In the genomic region with DNA sequence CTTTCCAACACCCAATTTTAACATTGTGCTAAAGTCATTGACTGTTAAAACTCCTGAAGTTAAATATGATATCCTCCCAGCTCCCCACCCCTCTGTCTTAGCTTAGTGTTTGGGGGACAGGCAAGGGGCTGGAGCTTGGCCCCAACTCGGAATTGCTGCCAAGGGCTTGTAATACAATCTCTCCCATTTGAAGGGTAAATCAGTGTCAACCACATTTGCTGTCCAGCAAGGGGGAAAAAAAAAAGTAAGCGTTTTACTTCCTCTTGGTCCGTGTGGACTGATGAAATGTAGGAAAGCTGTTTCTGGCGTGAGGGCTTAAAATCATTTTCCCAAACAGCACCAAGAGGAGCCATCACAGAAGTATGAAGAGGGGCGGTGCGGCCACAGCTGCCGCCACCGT, we compare ENCODE assay signal across 8 mouse cellular contexts. TPM values are rescaled to one million over a fixed set of nuclear protein-coding genes. Genes with fewer than 3 reads are reported as not detected.
DNase-seq lines count a peak whose midpoint lies in the region; ATAC-seq and TF ChIP-seq lines count a peak whose summit lies in the region.

No protein-coding gene starts in this region.

- no peak for TF ChIP-seq CTCF in kidney, adult 2 months (conservative IDR thresholded peaks at IDR 0.05; ENCODE audit: insufficient read depth, insufficient read length, low read depth, low read length)
- TF ChIP-seq CTCF in bone marrow macrophage, adult 2 months (IDR thresholded peaks at IDR 0.05; ENCODE audit: low read depth, low read length) = no peak

- no peak overlapping the region for H3K27ac ChIP-seq in kidney, adult 2 months (ENCODE audit: insufficient read depth, low read depth, low read length)
- H3K27ac ChIP-seq in bone marrow macrophage, adult 2 months (ENCODE audit: insufficient read depth, low read depth, low read length) = peak overlapping the region; percentile 44
- H3K27ac ChIP-seq in hindbrain, embryonic 11.5 days (ENCODE audit: low read depth, low read length) = peak overlapping the region; percentile 82
- H3K27ac ChIP-seq in midbrain, embryonic 11.5 days (ENCODE audit: low read depth, low read length) = peak overlapping the region; percentile 27

- peak overlapping the region; percentile 26; the same call in 1 of the 2 replicates for H3K4me3 ChIP-seq in kidney, adult 2 months (ENCODE audit: insufficient read depth, low read depth, low read length)
- peak overlapping the region; percentile 60 for H3K4me3 ChIP-seq in bone marrow macrophage, adult 2 months (ENCODE audit: insufficient read depth, low read length)
- H3K4me3 ChIP-seq in hindbrain, embryonic 11.5 days (ENCODE audit: low read depth, low read length) = peak overlapping the region; percentile 38
- peak overlapping the region; percentile 37 for H3K4me3 ChIP-seq in midbrain, embryonic 11.5 days (ENCODE audit: low read depth, low read length)

- no peak for DNase-seq in kidney, adult 2 months
- no peak for DNase-seq in kidney, adult 8-10 months
- DNase-seq in hindbrain, embryonic 11.5 days (ENCODE audit: low spot score) = no peak
- peak; percentile 88 for DNase-seq in midbrain, embryonic 11.5 days (ENCODE audit: low spot score, missing footprints)
- no peak for DNase-seq in retina, postnatal 1 day
- DNase-seq in frontal cortex, postnatal 14 days (ENCODE audit: low spot score in 2 of 2) = no peak

- H3K9ac ChIP-seq in hindbrain, embryonic 11.5 days (ENCODE audit: low read depth, low read length) = peak overlapping the region; percentile 74
- H3K9ac ChIP-seq in midbrain, embryonic 11.5 days (ENCODE audit: low read length) = peak overlapping the region; percentile 87

- H3K36me3 ChIP-seq in kidney, adult 2 months (ENCODE audit: control insufficient read depth, insufficient read depth, low read length) = no peaks in the 10 kb centered on the region
- no peaks in the 10 kb centered on the region for H3K36me3 ChIP-seq in hindbrain, embryonic 11.5 days (ENCODE audit: control insufficient read depth, insufficient read depth, low read length)
- H3K36me3 ChIP-seq in midbrain, embryonic 11.5 days (ENCODE audit: control insufficient read depth, insufficient read depth, low read length) = no peaks in the 10 kb centered on the region

- peak overlapping the region; percentile 64 for H3K4me2 ChIP-seq in hindbrain, embryonic 11.5 days (replicated peaks; ENCODE audit: low read depth, low read length)
- peak overlapping the region; percentile 62 for H3K4me2 ChIP-seq in midbrain, embryonic 11.5 days

- no peaks in the 10 kb centered on the region for H3K4me1 ChIP-seq in kidney, adult 2 months (ENCODE audit: control insufficient read depth, insufficient read depth, low read length)
- peaks cover 10% of the 10 kb centered on the region for H3K4me1 ChIP-seq in bone marrow macrophage, adult 2 months (ENCODE audit: control insufficient read depth, insufficient read depth, low read length)
- H3K4me1 ChIP-seq in hindbrain, embryonic 11.5 days (replicated peaks; ENCODE audit: control insufficient read depth, insufficient read depth, low read length) = no peaks in the 10 kb centered on the region
- peaks cover 10% of the 10 kb centered on the region; the same call in 1 of the 2 replicates for H3K4me1 ChIP-seq in midbrain, embryonic 11.5 days (ENCODE audit: control insufficient read depth, insufficient read depth, low read length)

- ATAC-seq in hindbrain, embryonic 11.5 days (ENCODE audit: low FRiP score) = peak; percentile 22; the same call in 1 of the 2 replicates
- peak; percentile 27 for ATAC-seq in midbrain, embryonic 11.5 days (ENCODE audit: low FRiP score)
- no peak for ATAC-seq in cerebellum, adult (ENCODE audit: insufficient number of reproducible peaks, low FRiP score, low TSS enrichment)

- no peaks in the 10 kb centered on the region for H3K27me3 ChIP-seq in kidney, adult 2 months (replicated peaks; ENCODE audit: control insufficient read depth, insufficient read depth, low read length)
- H3K27me3 ChIP-seq in hindbrain, embryonic 11.5 days (ENCODE audit: control insufficient read depth, insufficient read depth, low read length) = no peaks in the 10 kb centered on the region
- H3K27me3 ChIP-seq in midbrain, embryonic 11.5 days (ENCODE audit: control insufficient read depth, insufficient read depth, low read length) = no peaks in the 10 kb centered on the region

- no peaks in the 10 kb centered on the region for H3K9me3 ChIP-seq in hindbrain, embryonic 11.5 days (ENCODE audit: control insufficient read depth, low read length)
- H3K9me3 ChIP-seq in midbrain, embryonic 11.5 days (ENCODE audit: control insufficient read depth, low read length) = no peaks in the 10 kb centered on the region

- TF ChIP-seq POLR2A in kidney, adult 2 months (IDR thresholded peaks at IDR 0.05; ENCODE audit: low read depth, low read length) = no peak
- no peak for TF ChIP-seq POLR2A in bone marrow macrophage, adult 2 months (IDR thresholded peaks at IDR 0.05; ENCODE audit: borderline replicate concordance, low read depth, low read length)

- WGBS in kidney, adult 2 months = 7% methylated on average over 8 of the region's 8 CpGs
- WGBS in hindbrain, embryonic 11.5 days = 5% methylated on average over 8 of the region's 8 CpGs
- 2% methylated on average over 8 of the region's 8 CpGs for WGBS in midbrain, embryonic 11.5 days

RNA-seq across cellular contexts. Expression of gene Fancf, which starts 16.7 kb away (rescaled TPM):
- 4.0 and 6.6 TPM in 2 replicates for polyA plus RNA-seq in kidney, adult 2 months (2012; rRNA removed)
- polyA plus RNA-seq in bone marrow macrophage, adult 2 months (2012; ENCODE audit: insufficient read depth, insufficient read length, missing spikeins) = 2.8 and 3.8 TPM in 2 replicates
- 12.1 and 14.2 TPM in 2 replicates for polyA plus RNA-seq in hindbrain, embryonic 11.5 days (2014; fragmentation: Nextera tagmentation; extraction: Ambion mirVana)
- polyA plus RNA-seq in midbrain, embryonic 11.5 days (2014; fragmentation: Nextera tagmentation; extraction: Ambion mirVana) = 14.3 and 14.4 TPM in 2 replicates

RNA-seq across cellular contexts. Expression of gene Gas2, which starts 16.9 kb away (rescaled TPM):
- 102 and 120 TPM in 2 replicates for polyA plus RNA-seq in kidney, adult 2 months (2012; rRNA removed)
- 1.4 and 2.1 TPM in 2 replicates for polyA plus RNA-seq in bone marrow macrophage, adult 2 months (2012; ENCODE audit: insufficient read depth, insufficient read length, missing spikeins)
- 41.1 and 41.7 TPM in 2 replicates for polyA plus RNA-seq in hindbrain, embryonic 11.5 days (2014; fragmentation: Nextera tagmentation; extraction: Ambion mirVana)
- polyA plus RNA-seq in midbrain, embryonic 11.5 days (2014; fragmentation: Nextera tagmentation; extraction: Ambion mirVana) = 33.5 and 34.1 TPM in 2 replicates

Comparison
In these comparisons a context has a peak if more than half of its experiments do, and no peak if none do; other contexts are left out.
1. RNA of gene Gas2, which starts 16.9 kb away (polyA plus RNA-seq): 102 to 120 TPM in kidney, adult 2 months, 41.1 to 41.7 TPM in hindbrain, embryonic 11.5 days and 33.5 to 34.1 TPM in midbrain, embryonic 11.5 days; 1.4 to 2.1 TPM in bone marrow macrophage, adult 2 months; every median in the first group is over 10 times any median in the second.
2. Peak in every context shown above with its lines, with median percentiles within 50 percentile points of each other: H3K4me3 ChIP-seq.